Mouse (Mus musculus) gastrocnemius, postnatal 25 days (tissue): Measurements from ENCODE around the gene Gm136. TPM values are rescaled to one million over a fixed set of nuclear protein-coding genes. Genes with fewer than 3 reads are reported as not detected.

Experiments
- DNase-seq: peaks from one replicate; pipeline ENCODE4 v3.0.0; 2022
- total RNA-seq, 2 experiments: library from RNA; stranded (reverse); gene quantifications; 1 replicate in 1 of 2; 2 replicates in 1 of 2; pipeline ENCODE4 v1.2.3; 2021

Gene Gm136
- total RNA-seq, 2 experiments from 2014 or later: not detected

GRCm38 (mm10) chr4:34715062-34715461 lies 41.0 kb downstream of the Gm136 start:
- no peak for DNase-seq

- no peak for DNase-seq
Observed at GRCm38 (mm10) chr4:34708127-34708526, 47.9 kb downstream of the Gm136 start.

- no peak for DNase-seq
Observed at GRCm38 (mm10) chr4:34707248-34707647, 48.8 kb downstream of the Gm136 start.

- no peak for DNase-seq
Observed at GRCm38 (mm10) chr4:34703029-34703428, 53.0 kb downstream of the Gm136 start.

- DNase-seq: no peak
Observed at GRCm38 (mm10) chr4:34702231-34702630, 53.8 kb downstream of the Gm136 start.

- peak; percentile 9 for DNase-seq
Observed at GRCm38 (mm10) chr4:34701528-34701927, 54.5 kb downstream of the Gm136 start.

Other genes with a start within 250 kb of the Gm136 start
- 10 to 100 TPM; 36.7 to 45.4 TPM for gene Akirin2, start 205.3 kb downstream of the Gm136 start, total RNA-seq
- 10 to 100 TPM; 29.4 to 35.2 TPM for gene Orc3, start 141.3 kb downstream of the Gm136 start, total RNA-seq
- 10 to 100 TPM; 14.9 to 16.5 TPM for gene Rars2, start 141.3 kb downstream of the Gm136 start, total RNA-seq
- 10 to 100 TPM; 10.5 to 11.4 TPM for gene Slc35a1, start 68.8 kb downstream of the Gm136 start, total RNA-seq
- gene Cfap206, start 26.1 kb downstream of the Gm136 start, total RNA-seq: not detected
- 10 to 100 TPM; 21.1 to 24.4 TPM for gene Smim8, start 22.2 kb upstream of the Gm136 start, total RNA-seq
- 1 to 10 TPM; 6.2 to 7.4 TPM for gene Zfp292, start 126.7 kb upstream of the Gm136 start, total RNA-seq
- gene Cga, start 137.5 kb upstream of the Gm136 start, total RNA-seq: not detected